Mouse (Mus musculus) natural killer cell, adult 2 months (primary cell): ENCODE results near the gene Kmt2e.

ENCODE experiments used
- DNase-seq, 2 experiments: peaks; one replicate each; pipeline ENCODE4 v3.0.0; 2022; ENCODE audit warnings: low spot score in 2 of 2

The Kmt2e gene

GRCm38 (mm10) chr5:23432708-23433645, 1.3 kb upstream of the Kmt2e start:
- peak; percentile 99 for DNase-seq

DNA sequence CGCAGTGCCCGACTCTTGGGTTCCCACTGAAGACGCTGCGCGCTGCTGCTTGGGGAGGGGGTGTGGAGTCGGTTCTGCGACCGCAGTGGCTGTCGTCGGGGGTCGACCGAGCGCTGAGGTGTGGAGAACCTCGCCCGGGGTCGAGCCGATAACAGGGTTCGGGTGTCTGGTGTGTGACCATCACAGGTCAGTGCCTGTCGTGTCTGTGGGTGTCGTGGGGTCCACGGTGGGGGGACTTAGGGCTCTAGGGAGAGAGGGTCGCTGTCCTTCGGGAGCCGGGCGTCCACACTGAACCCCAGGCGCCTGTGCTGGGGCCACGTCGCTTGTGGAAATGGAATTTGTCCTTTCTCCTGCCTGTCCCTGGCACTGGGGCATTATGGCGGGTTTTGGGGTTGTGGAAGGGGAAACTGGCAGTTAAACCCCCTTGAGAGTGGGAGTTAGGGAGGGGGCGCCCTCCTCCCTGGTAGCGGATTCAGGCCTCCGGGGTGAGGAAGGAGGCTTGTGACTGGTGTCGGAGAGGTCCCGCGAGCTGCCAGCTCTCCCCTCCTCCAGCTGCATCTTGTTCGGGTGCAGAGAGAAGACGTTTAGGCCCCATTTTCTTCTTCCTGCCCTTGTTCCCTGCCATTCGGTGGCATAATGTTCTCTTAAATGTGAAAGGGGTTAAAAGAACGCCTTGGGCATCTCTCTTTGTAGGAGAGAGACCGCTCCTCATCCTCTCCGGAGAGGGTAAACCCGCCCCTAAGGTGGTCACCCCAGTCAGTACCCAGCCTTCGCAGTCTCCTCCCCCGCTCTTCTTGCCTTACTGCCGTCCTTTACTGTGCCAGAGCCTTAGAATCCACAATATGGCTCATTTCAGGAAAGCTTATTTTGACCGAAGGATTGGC, 599 bp downstream of the Kmt2e start:
- peak; percentile 53 to 56 for DNase-seq

GRCm38 (mm10) chr5:23435482-23436125, 1.4 kb downstream of the Kmt2e start:
- DNase-seq, result peak; percentile 12 to 20

- DNase-seq, result no peak
Measured at GRCm38 (mm10) chr5:23436735-23437134, 2.5 kb downstream of the Kmt2e start.

- no peak for DNase-seq
Measured at GRCm38 (mm10) chr5:23439857-23440256, 5.6 kb downstream of the Kmt2e start.

- DNase-seq, result no peak
Measured at GRCm38 (mm10) chr5:23440572-23440971, 6.3 kb downstream of the Kmt2e start.

GRCm38 (mm10) chr5:23441916-23442315, 7.7 kb downstream of the Kmt2e start:
- no peak for DNase-seq

GRCm38 (mm10) chr5:23444411-23444810, 10.2 kb downstream of the Kmt2e start:
- no peak for DNase-seq

DNA sequence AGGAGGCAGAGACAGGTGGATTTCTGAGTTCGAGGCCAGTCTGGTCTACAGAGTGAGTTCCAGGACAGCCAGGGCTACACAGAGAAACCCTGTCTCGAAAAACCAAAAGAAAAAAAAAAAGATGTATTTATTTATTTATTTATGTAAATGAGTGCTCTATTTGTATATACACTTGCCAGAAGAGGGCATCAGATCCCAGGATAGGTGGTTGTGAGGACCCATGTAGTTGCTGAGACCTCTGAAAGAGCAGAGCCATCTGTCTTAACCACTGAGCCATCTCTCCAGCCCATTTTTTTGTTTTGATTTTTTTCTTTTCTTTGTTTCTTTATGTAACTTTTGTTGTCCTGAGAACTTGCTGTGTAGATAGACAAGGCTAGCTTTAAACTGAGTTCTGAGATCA, 19.3 kb downstream of the Kmt2e start:
- peak; percentile 21 to 32 for DNase-seq

DNA sequence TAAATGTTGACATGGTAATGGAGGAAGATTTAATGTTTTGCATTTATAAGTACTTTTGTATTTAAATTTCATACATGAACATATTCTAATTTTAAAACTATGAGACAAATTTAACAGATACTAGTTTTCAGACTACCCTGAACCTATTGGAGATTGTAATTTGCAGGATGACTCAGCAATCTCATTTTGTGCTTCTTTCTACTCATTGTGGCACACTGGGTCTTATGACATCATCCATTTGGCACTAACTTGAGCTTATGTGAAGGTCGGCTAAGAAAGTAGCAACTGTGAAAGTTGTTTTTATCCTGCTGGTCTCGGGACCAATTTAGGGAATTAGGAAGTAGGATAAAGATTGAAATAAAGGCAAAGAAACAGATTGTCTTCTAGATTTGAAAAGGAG, 27.4 kb downstream of the Kmt2e start:
- no peak for DNase-seq

- no peak for DNase-seq
Measured at GRCm38 (mm10) chr5:23464247-23464646, 30.0 kb downstream of the Kmt2e start.

DNA sequence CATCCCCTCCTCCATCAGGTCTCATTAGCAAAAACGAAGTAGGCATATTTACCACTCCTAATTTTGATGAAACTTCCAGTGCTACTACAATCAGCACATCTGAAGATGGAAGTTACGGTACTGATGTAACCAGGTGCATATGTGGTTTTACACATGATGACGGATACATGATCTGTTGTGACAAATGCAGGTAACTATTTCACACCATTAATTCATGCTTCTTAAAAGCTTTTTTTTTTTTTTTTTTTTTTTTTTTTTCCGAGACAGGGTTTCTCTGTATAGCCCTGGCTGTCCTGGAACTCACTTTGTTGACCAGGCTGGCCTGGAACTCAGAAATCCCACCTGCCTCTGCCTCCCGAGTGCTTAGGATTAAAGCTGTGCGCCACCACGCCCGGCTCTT, 30.5 kb downstream of the Kmt2e start:
- no peak for DNase-seq

GRCm38 (mm10) chr5:23466546-23466945, 32.3 kb downstream of the Kmt2e start:
- DNase-seq, result no peak

DNA sequence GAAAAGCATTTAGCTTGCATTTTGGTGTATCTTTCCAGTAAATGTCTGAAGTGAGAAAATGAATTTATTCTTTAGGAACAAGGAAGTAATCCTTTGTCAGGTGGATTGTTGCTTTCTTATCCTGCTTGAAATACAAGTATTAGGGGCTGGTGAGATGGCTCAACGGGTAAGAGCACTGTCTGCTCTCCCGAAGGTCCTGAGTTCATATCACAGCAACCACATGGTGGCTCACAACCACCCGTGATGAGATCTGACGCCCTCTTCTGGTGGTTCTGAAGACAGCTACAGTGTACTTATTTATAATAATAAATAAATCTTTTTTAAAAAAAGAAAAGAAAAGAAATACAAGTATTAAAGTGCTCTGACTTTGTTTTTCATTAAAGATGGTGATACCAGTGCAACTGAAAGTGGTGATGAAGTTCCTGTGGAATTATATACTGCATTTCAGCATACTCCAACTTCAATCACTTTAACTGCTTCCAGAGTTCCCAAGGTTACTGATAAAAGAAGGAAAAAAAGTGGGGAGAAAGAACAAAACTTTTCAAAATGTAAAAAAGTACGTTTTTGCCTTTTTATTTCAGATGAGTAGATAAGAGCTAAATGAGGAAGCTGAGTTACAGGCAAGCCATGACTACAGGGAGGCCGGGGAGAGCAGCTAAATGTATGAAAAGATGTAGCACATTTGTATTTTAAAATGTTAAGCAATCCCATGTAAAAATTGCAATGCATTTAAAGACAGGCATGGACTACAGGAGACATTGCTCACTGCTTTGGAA, 39.0 kb downstream of the Kmt2e start:
- DNase-seq, result peak in 1 of 2 experiments; percentile 21

DNA sequence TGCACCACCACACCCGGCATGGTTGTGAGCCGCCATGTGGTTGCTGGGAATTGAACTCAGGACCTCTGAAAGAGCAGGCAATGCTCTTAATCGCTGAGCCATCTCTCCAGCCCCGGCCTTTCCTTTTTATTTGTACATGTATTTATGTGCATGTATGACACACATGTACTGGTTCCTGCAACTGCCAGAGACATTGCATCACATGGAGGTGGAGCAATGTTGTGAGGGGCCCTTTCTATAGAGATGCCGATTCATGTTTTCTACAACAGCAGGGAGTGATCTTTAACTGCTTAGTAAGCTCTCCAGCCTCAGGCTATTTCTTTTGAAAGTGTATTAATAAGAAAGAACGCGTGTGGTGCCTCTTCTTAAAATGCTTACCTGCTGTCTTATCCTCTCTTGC, 49.6 kb downstream of the Kmt2e start:
- no peak for DNase-seq

- no peak for DNase-seq
Measured at GRCm38 (mm10) chr5:23489231-23489630, 55.0 kb downstream of the Kmt2e start.

GRCm38 (mm10) chr5:23490797-23491196, 56.6 kb downstream of the Kmt2e start:
- DNase-seq, result no peak

DNA sequence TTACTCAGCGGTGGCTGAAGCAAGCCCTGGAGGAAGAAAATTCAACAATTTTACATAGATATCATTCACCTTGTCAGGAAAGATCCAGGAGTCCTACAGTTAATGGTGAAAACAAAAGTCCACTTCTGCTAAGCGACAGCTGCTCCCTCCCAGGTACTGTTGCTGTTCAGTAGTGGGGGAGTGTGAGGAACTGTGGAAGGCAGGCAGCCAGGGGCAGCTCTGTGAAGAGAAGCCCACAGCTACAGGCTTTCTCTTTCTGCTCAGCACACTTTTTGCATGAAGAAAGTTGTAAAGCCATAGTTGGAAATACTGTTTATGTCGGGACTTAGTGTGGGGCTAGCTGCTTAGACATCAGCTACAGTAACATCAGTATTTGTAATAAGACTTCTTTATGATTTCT, 62.2 kb downstream of the Kmt2e start:
- no peak for DNase-seq

- no peak for DNase-seq
Measured at GRCm38 (mm10) chr5:23496933-23497332, 62.7 kb downstream of the Kmt2e start.

DNA sequence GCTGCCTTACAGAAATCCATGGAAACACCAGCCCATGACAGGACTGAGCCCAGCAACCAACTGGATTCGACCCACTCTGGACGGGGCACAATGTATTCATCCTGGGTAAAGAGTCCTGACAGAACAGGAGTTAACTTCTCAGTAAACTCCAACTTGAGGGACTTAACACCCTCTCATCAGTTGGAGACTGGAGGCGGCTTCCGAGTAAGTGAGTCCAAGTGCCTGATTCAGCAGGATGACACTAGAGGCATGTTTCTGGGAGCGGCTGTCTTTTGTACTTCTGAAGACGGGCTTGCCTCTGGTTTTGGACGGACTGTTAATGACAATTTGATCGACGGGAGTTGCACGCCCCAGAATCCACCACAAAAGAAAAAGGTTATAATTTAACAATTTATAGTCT, 63.7 kb downstream of the Kmt2e start:
- no peak for DNase-seq

DNA sequence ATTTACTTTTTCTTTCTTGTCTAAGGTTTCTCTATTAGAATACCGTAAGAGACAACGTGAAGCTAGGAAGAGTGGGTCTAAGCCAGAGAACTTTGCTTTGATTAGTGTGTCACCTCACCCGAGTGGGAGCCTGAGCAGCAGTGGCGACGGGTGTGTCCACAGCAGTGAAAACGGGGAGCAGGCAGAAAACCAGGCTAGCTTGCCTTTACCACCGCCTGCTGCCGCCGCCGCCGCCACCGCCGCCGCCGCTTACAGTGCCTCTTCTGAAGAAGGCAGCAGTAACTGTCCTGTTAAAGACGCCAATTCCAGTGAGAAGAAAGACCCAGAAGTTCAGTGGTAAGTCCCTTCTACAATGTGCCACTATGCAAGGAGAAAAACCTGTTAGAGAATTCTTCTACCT, 65.0 kb downstream of the Kmt2e start:
- DNase-seq, result no peak
